Mouse (Mus musculus) retina, postnatal 1 day (tissue): Measurements from ENCODE around the gene Borcs6.
A peak's percentile ranks its signal among the peaks of the same experiment; 100 is the strongest.
"Not testable (repeated sequence)": the region's sequence is repeated elsewhere in the genome, so short reads cannot be mapped to it uniquely, and the experiment has no call there.

ENCODE experiments used
- DNase-seq: peaks from one replicate; pipeline ENCODE4 v3.0.0-alpha.2; 2012

The Borcs6 gene

GRCm38 (mm10) chr11:69090367-69090766, 30.9 kb downstream of the Borcs6 start:
- DNase-seq = no peak

- DNase-seq = no peak
These were observed 32.3 kb downstream of the Borcs6 start for GRCm38 (mm10) chr11:69091566-69092385.

GRCm38 (mm10) chr11:69092386-69092751, 32.9 kb downstream of the Borcs6 start:
- peak; percentile 81 for DNase-seq

GRCm38 (mm10) chr11:69092871-69093270, 33.4 kb downstream of the Borcs6 start:
- DNase-seq = no peak

- DNase-seq = not testable (repeated sequence)
These were observed 34.3 kb downstream of the Borcs6 start for GRCm38 (mm10) chr11:69093856-69094255.

- DNase-seq = peak; percentile 100
These were observed 35.3 kb downstream of the Borcs6 start, which contains the start of gene Per1 for GRCm38 (mm10) chr11:69094697-69095429. TSS of gene Per1 (plus strand) at chr11:69095217.

GRCm38 (mm10) chr11:69095511-69096231, 36.2 kb downstream of the Borcs6 start:
- DNase-seq = peak; percentile 27

- no peak for DNase-seq
These were observed 37.0 kb downstream of the Borcs6 start for GRCm38 (mm10) chr11:69096360-69096986.

- DNase-seq = peak; percentile 97
These were observed 37.7 kb downstream of the Borcs6 start for GRCm38 (mm10) chr11:69096987-69097900.

GRCm38 (mm10) chr11:69098039-69098761, 38.7 kb downstream of the Borcs6 start:
- DNase-seq = no peak

- DNase-seq = peak; percentile 97
These were observed 39.2 kb downstream of the Borcs6 start for GRCm38 (mm10) chr11:69098762-69099091.

- peak; percentile 44 for DNase-seq
These were observed 39.8 kb downstream of the Borcs6 start for GRCm38 (mm10) chr11:69099177-69099914.

- DNase-seq = peak; percentile 92
These were observed 40.4 kb downstream of the Borcs6 start for GRCm38 (mm10) chr11:69099915-69100345.

- DNase-seq = no peak
These were observed 41.3 kb downstream of the Borcs6 start for GRCm38 (mm10) chr11:69100639-69101360.

GRCm38 (mm10) chr11:69101604-69102402, 42.3 kb downstream of the Borcs6 start:
- no peak for DNase-seq

- no peak for DNase-seq
These were observed 42.8 kb downstream of the Borcs6 start for GRCm38 (mm10) chr11:69102403-69102725.

- no peak for DNase-seq
These were observed 43.6 kb downstream of the Borcs6 start for GRCm38 (mm10) chr11:69103121-69103520.

GRCm38 (mm10) chr11:69103531-69104435, 44.3 kb downstream of the Borcs6 start:
- DNase-seq = no peak
